Mouse (Mus musculus): ENCODE results near the gene AC109138.7. TPM values are rescaled to one million over a fixed set of nuclear protein-coding genes. Genes with fewer than 3 reads are reported as not detected.

The AC109138.7 gene
- polyA plus RNA-seq, 1 experiment from 2014 or later, result not detected

DNA sequence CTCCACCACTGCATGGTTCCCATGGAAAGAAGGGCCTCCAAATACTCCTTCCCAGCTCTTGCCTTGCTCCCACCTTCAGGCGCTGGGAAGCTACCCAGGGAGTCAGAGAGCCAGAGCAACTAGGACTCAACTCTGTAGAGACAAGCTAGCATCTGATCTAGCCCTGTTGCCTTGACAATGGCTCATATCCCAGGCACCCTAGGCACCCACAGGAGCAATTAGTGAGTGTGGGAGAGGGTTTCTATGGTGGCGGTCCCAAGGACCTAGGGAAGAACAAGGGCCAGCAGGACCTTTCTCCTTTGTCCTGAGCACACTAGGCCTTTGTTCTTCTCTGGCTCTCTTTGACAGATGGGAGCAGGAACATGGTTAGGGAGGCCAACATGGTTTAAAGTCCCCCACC lies 30.5 kb upstream of the AC109138.7 start:
- Histone ChIP-seq H3K4me1 (replicated peaks) (peaks cover 28% of the 10 kb centered on the region), H3K9me3 (no peaks in the 10 kb centered on the region), H3K27me3 (ENCODE audit: insufficient read depth, poor library complexity, severe bottlenecking) (no peaks in the 10 kb centered on the region), H3K36me3 (no peaks in the 10 kb centered on the region), H3K4me3 (no peak overlapping the region; the same call in 1 of the 2 replicates), H3K27ac (peak overlapping the region; percentile 37)
- DNase-seq (ENCODE audit: low spot score), result no peak
- WGBS, result 74% methylated on average over 2 of the region's 2 CpGs

DNA sequence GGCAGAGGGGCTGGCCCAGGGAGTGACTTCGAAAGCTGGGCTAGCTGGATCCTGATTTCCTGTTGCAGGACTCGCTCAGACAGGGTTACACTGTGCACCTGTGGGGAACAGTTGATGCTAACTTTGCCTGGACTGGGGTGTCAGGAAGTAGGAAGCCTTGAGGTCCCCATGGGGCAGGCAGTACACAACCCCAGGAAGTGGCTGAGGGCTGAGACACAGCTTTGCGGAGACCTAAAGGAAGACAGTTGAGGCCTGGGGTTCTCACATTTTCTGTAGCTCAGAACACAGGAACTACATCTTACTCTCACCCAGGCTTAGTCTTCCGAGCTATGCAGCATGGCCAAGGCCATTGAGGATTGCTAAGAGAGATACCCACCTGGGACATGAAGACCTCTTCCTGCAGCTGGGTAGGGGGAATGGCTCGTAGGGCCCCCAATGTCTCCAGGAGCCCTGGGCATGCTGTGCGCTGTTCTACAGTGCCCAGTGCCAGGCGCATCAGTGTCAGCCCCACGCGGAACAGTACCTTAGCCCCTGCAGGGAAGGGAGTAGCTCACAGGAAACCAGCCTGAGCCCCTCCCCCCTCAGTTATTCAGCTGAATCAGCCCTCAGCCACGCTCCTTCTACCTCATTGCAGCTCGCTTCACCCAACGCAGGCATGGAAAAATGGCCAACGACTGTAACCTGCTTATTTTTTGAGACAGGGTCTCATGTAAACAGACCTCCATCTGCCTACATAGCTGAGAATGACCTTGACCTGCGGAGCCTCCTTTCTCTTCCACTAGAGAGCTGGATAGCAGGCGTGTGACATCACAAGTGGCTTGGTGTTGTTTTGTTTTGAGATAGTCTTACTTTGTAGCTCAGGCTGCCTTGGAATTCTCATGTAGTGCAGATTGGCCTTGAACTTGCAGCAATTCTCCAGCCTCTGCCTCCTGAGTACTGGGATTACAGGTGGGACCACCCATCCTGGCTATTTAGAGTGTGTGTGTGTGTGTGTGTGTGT lies 28.9 kb upstream of the AC109138.7 start:
- peaks cover 28% of the 10 kb centered on the region for H3K4me1 ChIP-seq (replicated peaks)
- H3K36me3 ChIP-seq, result no peaks in the 10 kb centered on the region
- no peaks in the 10 kb centered on the region for H3K9me3 ChIP-seq
- no peak for DNase-seq (ENCODE audit: low spot score)
- no peaks in the 10 kb centered on the region for H3K27me3 ChIP-seq (ENCODE audit: insufficient read depth, poor library complexity, severe bottlenecking)
- peak overlapping the region; percentile 16; the same call in 1 of the 2 replicates for H3K27ac ChIP-seq
- H3K4me3 ChIP-seq, result no peak overlapping the region
- 61% methylated on average over 15 of the region's 15 CpGs for WGBS

DNA sequence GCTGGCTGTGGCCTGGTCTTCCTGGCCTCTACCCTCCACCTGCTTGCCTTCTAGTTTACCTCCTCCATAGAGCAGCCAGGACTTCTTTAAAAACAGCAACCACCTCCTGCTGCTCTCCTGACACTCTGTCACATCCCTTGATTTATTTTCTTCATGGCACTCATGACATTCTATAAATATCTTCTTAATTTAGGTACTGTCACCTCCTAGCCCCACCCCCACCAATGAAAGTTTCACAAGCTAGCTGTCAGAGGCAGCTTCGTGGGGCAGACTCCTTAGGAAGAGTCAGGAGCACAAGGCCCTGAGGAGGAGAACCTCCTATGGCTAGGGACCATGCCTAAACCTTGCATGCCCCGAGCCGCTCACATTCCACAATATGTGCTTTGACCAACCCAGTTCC lies 26.9 kb upstream of the AC109138.7 start:
- no peak for DNase-seq (ENCODE audit: low spot score)
- Histone ChIP-seq H3K9me3 (no peaks in the 10 kb centered on the region), H3K4me3 (no peak overlapping the region), H3K27ac (no peak overlapping the region), H3K4me1 (replicated peaks) (peaks cover 36% of the 10 kb centered on the region), H3K27me3 (ENCODE audit: insufficient read depth, poor library complexity, severe bottlenecking) (no peaks in the 10 kb centered on the region), H3K36me3 (no peaks in the 10 kb centered on the region)
- WGBS, result 76% methylated on average over 3 of the region's 3 CpGs

GRCm38 (mm10) chr19:4189051-4189620 lies 25.0 kb upstream of the AC109138.7 start:
- DNase-seq (ENCODE audit: low spot score), result no peak
- 88% methylated on average over 12 of the region's 12 CpGs for WGBS
- Histone ChIP-seq H3K36me3 (peaks cover 13% of the 10 kb centered on the region), H3K27ac (no peak overlapping the region), H3K4me3 (no peak overlapping the region), H3K27me3 (ENCODE audit: insufficient read depth, poor library complexity, severe bottlenecking) (no peaks in the 10 kb centered on the region), H3K9me3 (no peaks in the 10 kb centered on the region), H3K4me1 (replicated peaks) (peaks cover 45% of the 10 kb centered on the region)

GRCm38 (mm10) chr19:4190831-4191334 lies 23.3 kb upstream of the AC109138.7 start, which contains the start of gene Tbc1d10c:
Gene Tbc1d10c, minus strand, starts transcription at chr19:4191284.
- 70% methylated on average over 4 of the region's 4 CpGs for WGBS
- Histone ChIP-seq H3K9me3 (no peaks in the 10 kb centered on the region), H3K27ac (peak within 1 kb of the TSS; percentile 97), H3K4me1 (replicated peaks) (peaks cover 35% of the 10 kb centered on the region), H3K27me3 (ENCODE audit: insufficient read depth, poor library complexity, severe bottlenecking) (no peaks in the 10 kb centered on the region), H3K4me3 (peak within 1 kb of the TSS; percentile 95), H3K36me3 (peaks cover 30% of the 10 kb centered on the region)
- DNase-seq (ENCODE audit: low spot score), result no peak

- Histone ChIP-seq H3K9me3 (no peaks in the 10 kb centered on the region), H3K27me3 (ENCODE audit: insufficient read depth, poor library complexity, severe bottlenecking) (no peaks in the 10 kb centered on the region), H3K4me3 (peak within 1 kb of the TSS; percentile 95), H3K4me1 (replicated peaks) (peaks cover 42% of the 10 kb centered on the region), H3K36me3 (peaks cover 38% of the 10 kb centered on the region), H3K27ac (peak within 1 kb of the TSS; percentile 97)
- whole genome bisulfite sequencing, result 7% methylated on average over 46 of the region's 47 CpGs
- peak; percentile 97 for DNase-seq (ENCODE audit: low spot score)
Measured at GRCm38 (mm10) chr19:4191528-4192250, 22.5 kb upstream of the AC109138.7 start, which contains the start of gene Ppp1ca. Gene Ppp1ca, plus strand, starts transcription at chr19:4192065.

DNA sequence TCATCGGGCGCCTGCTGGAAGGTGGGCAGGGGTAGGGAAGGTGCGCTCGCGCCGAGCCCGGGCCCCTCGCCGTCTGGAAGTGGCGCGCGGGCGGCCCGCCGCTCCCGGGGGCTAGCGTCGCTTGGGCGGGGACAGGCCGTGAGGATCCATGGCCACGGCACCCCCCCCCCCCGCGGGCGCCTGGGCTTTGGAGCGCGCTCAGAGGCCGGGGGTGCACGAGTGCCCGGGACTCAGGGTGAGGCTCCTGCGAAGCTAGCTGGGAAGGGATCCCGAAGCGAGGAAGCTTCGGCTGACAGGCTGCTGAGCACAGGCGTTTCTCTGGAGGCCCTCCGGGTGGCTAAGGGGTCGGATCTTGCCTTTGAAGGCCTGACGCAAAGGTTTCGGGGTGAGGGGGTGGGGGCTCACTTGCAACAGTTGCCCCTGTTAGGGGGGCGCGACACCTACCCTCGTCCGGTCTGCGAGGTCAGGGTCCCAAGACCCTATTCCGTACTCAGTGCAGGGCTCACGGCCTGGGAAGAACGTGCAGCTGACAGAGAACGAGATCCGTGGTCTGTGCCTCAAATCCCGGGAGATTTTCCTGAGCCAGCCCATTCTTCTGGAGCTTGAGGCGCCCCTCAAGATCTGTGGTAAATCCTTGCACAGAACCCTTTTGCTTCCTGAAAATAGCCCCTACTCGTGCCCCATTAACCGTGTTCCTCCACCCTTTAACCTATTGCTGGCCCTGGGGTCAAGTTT lies 21.7 kb upstream of the AC109138.7 start:
- peaks cover 46% of the 10 kb centered on the region for H3K36me3 ChIP-seq
- H3K9me3 ChIP-seq, result no peaks in the 10 kb centered on the region
- H3K4me1 ChIP-seq (replicated peaks), result peaks cover 43% of the 10 kb centered on the region
- no peak for DNase-seq (ENCODE audit: low spot score)
- H3K4me3 ChIP-seq, result peak overlapping the region; percentile 95
- H3K27me3 ChIP-seq (ENCODE audit: insufficient read depth, poor library complexity, severe bottlenecking), result no peaks in the 10 kb centered on the region
- WGBS, result 1% methylated on average over 52 of the region's 52 CpGs
- H3K27ac ChIP-seq, result peak overlapping the region; percentile 97

GRCm38 (mm10) chr19:4193129-4193528 lies 21.0 kb upstream of the AC109138.7 start:
- peak overlapping the region; percentile 97 for H3K27ac ChIP-seq
- H3K4me3 ChIP-seq, result peak overlapping the region; percentile 95
- H3K36me3 ChIP-seq, result peaks cover 53% of the 10 kb centered on the region
- H3K9me3 ChIP-seq, result no peaks in the 10 kb centered on the region
- H3K27me3 ChIP-seq (ENCODE audit: insufficient read depth, poor library complexity, severe bottlenecking), result no peaks in the 10 kb centered on the region
- 72% methylated on average over 6 of the region's 6 CpGs for WGBS
- peaks cover 43% of the 10 kb centered on the region for H3K4me1 ChIP-seq (replicated peaks)
- no peak for DNase-seq (ENCODE audit: low spot score)

GRCm38 (mm10) chr19:4194021-4194724 lies 20.0 kb upstream of the AC109138.7 start:
- H3K27ac ChIP-seq, result no peak overlapping the region
- peaks cover 63% of the 10 kb centered on the region for H3K36me3 ChIP-seq
- DNase-seq (ENCODE audit: low spot score), result no peak
- 90% methylated on average over 8 of the region's 8 CpGs for WGBS
- H3K4me3 ChIP-seq, result peak overlapping the region; percentile 95
- no peaks in the 10 kb centered on the region for H3K27me3 ChIP-seq (ENCODE audit: insufficient read depth, poor library complexity, severe bottlenecking)
- H3K4me1 ChIP-seq (replicated peaks), result peaks cover 43% of the 10 kb centered on the region
- no peaks in the 10 kb centered on the region for H3K9me3 ChIP-seq

GRCm38 (mm10) chr19:4194776-4195650 lies 19.1 kb upstream of the AC109138.7 start:
- H3K4me3 ChIP-seq, result no peak overlapping the region
- no peak overlapping the region for H3K27ac ChIP-seq
- H3K27me3 ChIP-seq (ENCODE audit: insufficient read depth, poor library complexity, severe bottlenecking), result no peaks in the 10 kb centered on the region
- 84% methylated on average over 12 of the region's 12 CpGs for WGBS
- H3K4me1 ChIP-seq (replicated peaks), result peaks cover 50% of the 10 kb centered on the region
- H3K36me3 ChIP-seq, result peaks cover 72% of the 10 kb centered on the region
- DNase-seq (ENCODE audit: low spot score), result no peak
- H3K9me3 ChIP-seq, result no peaks in the 10 kb centered on the region

GRCm38 (mm10) chr19:4196048-4196447 lies 18.1 kb upstream of the AC109138.7 start:
- WGBS, result 86% methylated on average over 2 of the region's 2 CpGs
- H3K4me3 ChIP-seq, result no peak overlapping the region
- no peak for DNase-seq (ENCODE audit: low spot score)
- H3K27ac ChIP-seq, result no peak overlapping the region
- peaks cover 78% of the 10 kb centered on the region for H3K36me3 ChIP-seq
- H3K4me1 ChIP-seq (replicated peaks), result peaks cover 54% of the 10 kb centered on the region
- H3K9me3 ChIP-seq, result no peaks in the 10 kb centered on the region
- no peaks in the 10 kb centered on the region for H3K27me3 ChIP-seq (ENCODE audit: insufficient read depth, poor library complexity, severe bottlenecking)
